Mouse (Mus musculus) heart, embryonic 11.5 days (tissue): ENCODE results near the gene Grk4. TPM values are rescaled to one million over a fixed set of nuclear protein-coding genes. Genes with fewer than 3 reads are reported as not detected.

ENCODE experiments used
- ATAC-seq: fragments of 200-750 bp; cut with Nextera tagmentation; replicated peaks from 2 replicates; pipeline ENCODE4 v1.8.0; 2017; ENCODE audit warnings: moderate library complexity; ENCODE audit not compliant: insufficient number of reproducible peaks, low FRiP score, low TSS enrichment
- H3K27ac ChIP-seq: fragments of 300-500 bp; sonication (generic); 2 replicates; pipeline ENCODE4 v1.5.1; 2014; ENCODE audit warnings: mild to moderate bottlenecking, low read depth, low read length
- H3K27me3 ChIP-seq: fragments of 300-500 bp; sonication (generic); 2 replicates; pipeline ENCODE4 v1.6.1; 2014; ENCODE audit warnings: mild to moderate bottlenecking, low read length, mixed read lengths; ENCODE audit not compliant: control insufficient read depth, insufficient read depth
- H3K36me3 ChIP-seq: fragments of 300-500 bp; sonication (generic); 2 replicates; pipeline ENCODE4 v1.6.1; 2014; ENCODE audit warnings: mild to moderate bottlenecking, low read length, moderate library complexity, mixed read lengths; ENCODE audit not compliant: control insufficient read depth, insufficient read depth
- H3K4me1 ChIP-seq: fragments of 300-500 bp; sonication (generic); 2 replicates; pipeline ENCODE4 v1.6.1; 2014; ENCODE audit warnings: low read length; ENCODE audit not compliant: control insufficient read depth, insufficient read depth
- H3K4me2 ChIP-seq: fragments of 300-500 bp; sonication (generic); 2 replicates; pipeline ENCODE4 v1.6.1; 2014; ENCODE audit warnings: mild to moderate bottlenecking, moderate library complexity
- H3K4me3 ChIP-seq: fragments of 300-500 bp; sonication (generic); 2 replicates; pipeline ENCODE4 v1.5.1; 2014; ENCODE audit warnings: low read depth, low read length
- H3K9ac ChIP-seq: fragments of 300-500 bp; sonication (generic); 2 replicates; pipeline ENCODE4 v1.6.1; 2014; ENCODE audit warnings: mild to moderate bottlenecking, low read depth, low read length, moderate library complexity
- H3K9me3 ChIP-seq: fragments of 300-500 bp; sonication (generic); replicated peaks from 2 replicates; pipeline ENCODE4 v1.6.1; 2016; ENCODE audit warnings: low read length; ENCODE audit not compliant: control insufficient read depth
- WGBS: fragments of 180-500 bp; shearing (Covaris S2); extraction: QIAGEN DNeasy Blood & Tissue Kit; methylation state at CpG from one replicate; pipeline ENCODE4 v1.1.7; 2014; ENCODE audit not compliant: insufficient replicate concordance; 5-methylcytosine and 5-hydroxymethylcytosine counted together
- microRNA counts: library from miRNA; unstranded; fragments of <30 nt; microRNA quantifications from one replicate; lab custom pipeline; 2015
- microRNA-seq: library from miRNA; unstranded; fragments of <30 nt; microRNA quantifications from one replicate; pipeline ENCODE4, GENCODE M21; 2016; ENCODE audit warnings: borderline number of aligned reads
- polyA plus RNA-seq: library from polyadenylated mRNA; unstranded; fragments of >200 nt; fragmentation: Nextera tagmentation; extraction: Ambion mirVana; gene quantifications from 2 replicates; pipeline ENCODE4 v1.2.1, GENCODE M21; 2014

Gene Grk4
- polyA plus RNA-seq, 1 experiment from 2014 or later = 1.3 TPM

- 90% methylated on average over 2 of the region's 2 CpGs for WGBS
- Histone ChIP-seq H3K4me2 (no peak overlapping the region), H3K36me3 (no peaks in the 10 kb centered on the region)
Observed at GRCm38 (mm10) chr5:34773392-34773791, 113.2 kb downstream of the Grk4 start.

GRCm38 (mm10) chr5:34785027-34785426, 124.8 kb downstream of the Grk4 start:
- Histone ChIP-seq H3K4me1 (no peaks in the 10 kb centered on the region), H3K9ac (no peak overlapping the region), H3K9me3 (no peaks in the 10 kb centered on the region), H3K4me2 (no peak overlapping the region), H3K27ac (no peak overlapping the region), H3K36me3 (no peaks in the 10 kb centered on the region; the same call in 1 of the 2 replicates), H3K27me3 (no peaks in the 10 kb centered on the region), H3K4me3 (no peak overlapping the region)
- ATAC-seq = no peak
- 86% methylated on average over 3 of the region's 3 CpGs for WGBS

More at GRCm38 (mm10) chr5:34773392-34773791, 113.2 kb downstream of the Grk4 start:
- H3K9ac ChIP-seq = no peak overlapping the region
- no peaks in the 10 kb centered on the region for H3K9me3 ChIP-seq
- H3K27ac ChIP-seq = no peak overlapping the region
- ATAC-seq = no peak
- H3K4me1 ChIP-seq = no peaks in the 10 kb centered on the region
- no peak overlapping the region for H3K4me3 ChIP-seq
- H3K27me3 ChIP-seq = no peaks in the 10 kb centered on the region

- no peak overlapping the region for H3K4me2 ChIP-seq
- H3K36me3 ChIP-seq = no peaks in the 10 kb centered on the region
- H3K27ac ChIP-seq = no peak overlapping the region
- ATAC-seq = no peak
- H3K27me3 ChIP-seq = no peaks in the 10 kb centered on the region
- WGBS = 77% methylated on average over 2 of the region's 2 CpGs
- no peaks in the 10 kb centered on the region for H3K4me1 ChIP-seq
- H3K9me3 ChIP-seq = no peaks in the 10 kb centered on the region
- H3K4me3 ChIP-seq = no peak overlapping the region
- no peak overlapping the region for H3K9ac ChIP-seq
Observed at GRCm38 (mm10) chr5:34791141-34791540, 131.0 kb downstream of the Grk4 start.

GRCm38 (mm10) chr5:34800292-34800953, 140.2 kb downstream of the Grk4 start:
- no peak overlapping the region for H3K9ac ChIP-seq
- no peaks in the 10 kb centered on the region for H3K9me3 ChIP-seq
- H3K4me2 ChIP-seq = no peak overlapping the region
- no peak overlapping the region for H3K27ac ChIP-seq
- H3K4me1 ChIP-seq = no peaks in the 10 kb centered on the region
- WGBS = 68% methylated on average over 5 of the region's 5 CpGs
- no peak overlapping the region for H3K4me3 ChIP-seq
- peaks cover 18% of the 10 kb centered on the region for H3K36me3 ChIP-seq
- H3K27me3 ChIP-seq = no peaks in the 10 kb centered on the region
- no peak for ATAC-seq

MicroRNA genes within 50 kb of the gene (microRNA counts, 519-probe panel; counts per million panel counts)
- microRNA mmu-miR-467g (lab: Ali Mortazavi, UCI) = 32.2 counts per million

Small RNAs within 50 kb of the gene (microRNA-seq; reads per million reads assigned to microRNA genes)
- not detected for gene Mir467g

Other genes with a start within 250 kb of the Grk4 start
- 12.7 and 14.2 TPM in 2 replicates for gene Tnip2, start 146.4 kb upstream of the Grk4 start, polyA plus RNA-seq
- 4.2 and 5.2 TPM in 2 replicates for gene Sh3bp2, start 134.5 kb upstream of the Grk4 start, polyA plus RNA-seq
- 166 and 173 TPM in 2 replicates for gene Add1, start 86.7 kb upstream of the Grk4 start, polyA plus RNA-seq
- 63.7 and 71.9 TPM in 2 replicates for gene Mfsd10, start 23.2 kb upstream of the Grk4 start, polyA plus RNA-seq
- gene Nop14, start 231 bp upstream of the Grk4 start, polyA plus RNA-seq = 23.8 and 24.0 TPM in 2 replicates
- 8.4 and 15.5 TPM in 2 replicates for gene Htt, start 101.4 kb downstream of the Grk4 start, polyA plus RNA-seq
- gene Msantd1, start 247.6 kb downstream of the Grk4 start, polyA plus RNA-seq = 0.42 and 0.97 TPM in 2 replicates